Mouse (Mus musculus): ENCODE measurements at regions not wholly inside any gene's neighbourhood (a gene's known extent, or its start where the extent isn't known, plus 50 kb on each side); places are given as distances from the start of the nearest gene placed in this dataset.

DNA sequence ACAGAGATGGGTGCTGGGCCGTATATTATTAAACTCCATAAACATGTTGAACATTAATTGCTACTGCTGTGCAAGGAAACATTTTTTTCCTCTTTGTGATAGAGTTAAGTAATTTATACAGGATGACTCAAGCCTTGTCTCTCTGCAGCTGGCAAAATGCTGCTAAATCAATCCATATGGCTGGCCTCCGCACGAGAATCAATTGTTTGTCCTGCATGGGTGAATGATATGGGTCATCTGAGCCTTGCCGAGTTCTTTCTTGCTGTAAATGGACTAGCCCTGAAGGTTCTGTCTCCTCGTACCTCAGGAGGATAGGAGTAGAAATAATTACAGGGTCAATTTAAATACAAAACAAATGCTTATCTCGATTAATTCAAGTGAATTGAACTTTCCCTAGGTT lies 591.6 kb downstream of the Slc4a3 start:
- Histone ChIP-seq H3K36me3 (ENCODE audit: control insufficient read depth, insufficient read depth, low read length) (no peaks in the 10 kb centered on the region), H3K27ac (ENCODE audit: low read length) (no peak overlapping the region), H3K4me3 (ENCODE audit: low read depth, low read length) (no peak overlapping the region), H3K4me2 (ENCODE audit: low read length) (no peak overlapping the region), H3K4me1 (ENCODE audit: control insufficient read depth, insufficient read depth, low read length) (no peaks in the 10 kb centered on the region), H3K9me3 (replicated peaks; ENCODE audit: control insufficient read depth, low read length, poor library complexity, severe bottlenecking) (no peaks in the 10 kb centered on the region), H3K9ac (ENCODE audit: low read depth, low read length) (no peak overlapping the region), H3K27me3 (ENCODE audit: control insufficient read depth, insufficient read depth, low read depth, low read length) (no peaks in the 10 kb centered on the region)
- 54% methylated on average over 6 of the region's 6 CpGs for WGBS
- ATAC-seq = no peak

GRCm38 (mm10) chr1:76143516-76143915 lies 597.5 kb downstream of the Slc4a3 start:
- no peaks in the 10 kb centered on the region for H3K27me3 ChIP-seq (ENCODE audit: control insufficient read depth, insufficient read depth, low read depth, low read length)
- no peak overlapping the region for H3K4me2 ChIP-seq (ENCODE audit: low read length)
- 65% methylated on average over 5 of the region's 5 CpGs for WGBS
- no peaks in the 10 kb centered on the region for H3K36me3 ChIP-seq (ENCODE audit: control insufficient read depth, insufficient read depth, low read length)
- H3K4me3 ChIP-seq (ENCODE audit: low read depth, low read length) = no peak overlapping the region
- H3K27ac ChIP-seq (ENCODE audit: low read length) = no peak overlapping the region
- no peak for ATAC-seq
- H3K4me1 ChIP-seq (ENCODE audit: control insufficient read depth, insufficient read depth, low read length) = no peaks in the 10 kb centered on the region
- no peaks in the 10 kb centered on the region for H3K9me3 ChIP-seq (replicated peaks; ENCODE audit: control insufficient read depth, low read length, poor library complexity, severe bottlenecking)
- H3K9ac ChIP-seq (ENCODE audit: low read depth, low read length) = no peak overlapping the region

- WGBS = 82% methylated on average over 2 of the region's 2 CpGs
These were observed 602.9 kb downstream of the Slc4a3 start for GRCm38 (mm10) chr1:76148963-76149362.

GRCm38 (mm10) chr1:76156291-76156690 lies 610.2 kb downstream of the Slc4a3 start:
- H3K27ac ChIP-seq (ENCODE audit: low read length) = no peak overlapping the region
- H3K9ac ChIP-seq (ENCODE audit: low read depth, low read length) = no peak overlapping the region
- WGBS = 53% methylated on average over 8 of the region's 8 CpGs
- H3K36me3 ChIP-seq (ENCODE audit: control insufficient read depth, insufficient read depth, low read length) = no peaks in the 10 kb centered on the region
- H3K4me1 ChIP-seq (ENCODE audit: control insufficient read depth, insufficient read depth, low read length) = no peaks in the 10 kb centered on the region
- no peaks in the 10 kb centered on the region for H3K27me3 ChIP-seq (ENCODE audit: control insufficient read depth, insufficient read depth, low read depth, low read length)
- no peak overlapping the region for H3K4me3 ChIP-seq (ENCODE audit: low read depth, low read length)
- no peak for ATAC-seq
- H3K4me2 ChIP-seq (ENCODE audit: low read length) = no peak overlapping the region
- H3K9me3 ChIP-seq (replicated peaks; ENCODE audit: control insufficient read depth, low read length, poor library complexity, severe bottlenecking) = no peaks in the 10 kb centered on the region

More at GRCm38 (mm10) chr1:76148963-76149362, 602.9 kb downstream of the Slc4a3 start:
- Histone ChIP-seq H3K9me3 (replicated peaks; ENCODE audit: control insufficient read depth, low read length, poor library complexity, severe bottlenecking) (no peaks in the 10 kb centered on the region), H3K27me3 (ENCODE audit: control insufficient read depth, insufficient read depth, low read depth, low read length) (no peaks in the 10 kb centered on the region), H3K9ac (ENCODE audit: low read depth, low read length) (no peak overlapping the region), H3K36me3 (ENCODE audit: control insufficient read depth, insufficient read depth, low read length) (no peaks in the 10 kb centered on the region), H3K4me1 (ENCODE audit: control insufficient read depth, insufficient read depth, low read length) (no peaks in the 10 kb centered on the region), H3K4me3 (ENCODE audit: low read depth, low read length) (no peak overlapping the region), H3K4me2 (ENCODE audit: low read length) (no peak overlapping the region), H3K27ac (ENCODE audit: low read length) (no peak overlapping the region)
- no peak for ATAC-seq

GRCm38 (mm10) chr1:76167486-76167885 lies 621.4 kb downstream of the Slc4a3 start:
- H3K4me2 ChIP-seq (ENCODE audit: low read length) = no peak overlapping the region
- H3K9me3 ChIP-seq (replicated peaks; ENCODE audit: control insufficient read depth, low read length, poor library complexity, severe bottlenecking) = no peaks in the 10 kb centered on the region
- H3K36me3 ChIP-seq (ENCODE audit: control insufficient read depth, insufficient read depth, low read length) = no peaks in the 10 kb centered on the region
- ATAC-seq = no peak
- 39% methylated on average over 2 of the region's 2 CpGs for WGBS
- H3K27me3 ChIP-seq (ENCODE audit: control insufficient read depth, insufficient read depth, low read depth, low read length) = no peaks in the 10 kb centered on the region
- H3K4me1 ChIP-seq (ENCODE audit: control insufficient read depth, insufficient read depth, low read length) = no peaks in the 10 kb centered on the region
- H3K9ac ChIP-seq (ENCODE audit: low read depth, low read length) = no peak overlapping the region
- H3K27ac ChIP-seq (ENCODE audit: low read length) = no peak overlapping the region
- no peak overlapping the region for H3K4me3 ChIP-seq (ENCODE audit: low read depth, low read length)

GRCm38 (mm10) chr1:76181181-76181580 lies 635.1 kb downstream of the Slc4a3 start:
- Histone ChIP-seq H3K27ac (ENCODE audit: low read length) (no peak overlapping the region), H3K36me3 (ENCODE audit: control insufficient read depth, insufficient read depth, low read length) (no peaks in the 10 kb centered on the region), H3K9ac (ENCODE audit: low read depth, low read length) (no peak overlapping the region), H3K4me2 (ENCODE audit: low read length) (no peak overlapping the region), H3K4me1 (ENCODE audit: control insufficient read depth, insufficient read depth, low read length) (no peaks in the 10 kb centered on the region), H3K27me3 (ENCODE audit: control insufficient read depth, insufficient read depth, low read depth, low read length) (no peaks in the 10 kb centered on the region), H3K9me3 (replicated peaks; ENCODE audit: control insufficient read depth, low read length, poor library complexity, severe bottlenecking) (no peaks in the 10 kb centered on the region), H3K4me3 (ENCODE audit: low read depth, low read length) (no peak overlapping the region)
- ATAC-seq = no peak
- WGBS = 83% methylated on average over 3 of the region's 3 CpGs

DNA sequence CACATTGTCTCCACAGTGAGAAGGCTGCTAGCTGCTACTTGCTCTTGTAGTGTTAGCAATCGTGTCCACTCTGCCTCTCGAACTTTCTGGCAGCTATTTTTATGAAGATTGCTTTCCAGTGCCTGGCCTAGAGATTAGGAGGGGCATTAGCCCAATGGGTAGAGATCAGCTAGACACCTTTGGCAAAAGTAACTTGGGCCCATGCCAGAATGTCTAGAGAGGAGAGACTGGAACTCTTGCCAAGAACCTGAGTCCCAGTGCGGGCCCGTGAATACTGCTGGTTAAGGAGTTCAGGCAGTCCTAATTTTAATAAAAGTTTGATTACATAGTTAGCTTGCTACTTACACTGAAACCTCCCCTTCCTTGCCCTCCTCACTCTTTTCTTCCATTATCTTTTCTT lies 648.8 kb downstream of the Slc4a3 start:
- no peak for ATAC-seq
- Histone ChIP-seq H3K27ac (ENCODE audit: low read length) (no peak overlapping the region), H3K9ac (ENCODE audit: low read depth, low read length) (no peak overlapping the region)

DNA sequence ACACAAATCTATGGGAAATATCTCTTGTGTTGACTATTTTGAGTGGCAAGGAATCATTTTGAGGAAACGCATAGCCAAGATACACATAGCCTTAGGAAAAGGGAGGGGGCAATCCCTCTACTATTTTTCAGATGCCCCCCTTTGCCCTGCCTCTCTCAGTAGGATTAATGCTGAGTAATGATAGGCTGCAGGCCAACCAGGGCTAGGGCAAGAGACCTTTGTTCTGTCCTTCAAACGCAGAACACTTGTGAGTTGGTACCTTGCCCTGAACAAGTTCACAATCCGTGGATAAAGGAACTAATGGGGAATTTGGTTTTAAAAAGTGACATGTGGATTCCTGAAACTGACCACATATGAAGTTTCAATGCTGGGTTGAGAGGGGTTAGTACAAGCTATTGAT lies 651.6 kb downstream of the Slc4a3 start:
- Histone ChIP-seq H3K9ac (ENCODE audit: low read depth, low read length) (no peak overlapping the region), H3K36me3 (ENCODE audit: control insufficient read depth, insufficient read depth, low read length) (no peaks in the 10 kb centered on the region), H3K27ac (ENCODE audit: low read length) (no peak overlapping the region), H3K27me3 (ENCODE audit: control insufficient read depth, insufficient read depth, low read depth, low read length) (no peaks in the 10 kb centered on the region), H3K4me2 (ENCODE audit: low read length) (no peak overlapping the region), H3K4me3 (ENCODE audit: low read depth, low read length) (no peak overlapping the region), H3K9me3 (replicated peaks; ENCODE audit: control insufficient read depth, low read length, poor library complexity, severe bottlenecking) (no peaks in the 10 kb centered on the region), H3K4me1 (ENCODE audit: control insufficient read depth, insufficient read depth, low read length) (no peaks in the 10 kb centered on the region)
- ATAC-seq = no peak
- WGBS = 93% methylated on average over 3 of the region's 3 CpGs

More for the DNA sequence above, 648.8 kb downstream of the Slc4a3 start:
- no peaks in the 10 kb centered on the region for H3K27me3 ChIP-seq (ENCODE audit: control insufficient read depth, insufficient read depth, low read depth, low read length)
- no peaks in the 10 kb centered on the region for H3K9me3 ChIP-seq (replicated peaks; ENCODE audit: control insufficient read depth, low read length, poor library complexity, severe bottlenecking)
- no peak overlapping the region for H3K4me2 ChIP-seq (ENCODE audit: low read length)
- no peak overlapping the region for H3K4me3 ChIP-seq (ENCODE audit: low read depth, low read length)
- no peaks in the 10 kb centered on the region for H3K4me1 ChIP-seq (ENCODE audit: control insufficient read depth, insufficient read depth, low read length)
- WGBS = 82% methylated on average over 4 of the region's 4 CpGs
- H3K36me3 ChIP-seq (ENCODE audit: control insufficient read depth, insufficient read depth, low read length) = no peaks in the 10 kb centered on the region

GRCm38 (mm10) chr1:76200906-76201305 lies 654.8 kb downstream of the Slc4a3 start:
- Histone ChIP-seq H3K27ac (ENCODE audit: low read length) (no peak overlapping the region), H3K27me3 (ENCODE audit: control insufficient read depth, insufficient read depth, low read depth, low read length) (no peaks in the 10 kb centered on the region), H3K36me3 (ENCODE audit: control insufficient read depth, insufficient read depth, low read length) (no peaks in the 10 kb centered on the region), H3K9me3 (replicated peaks; ENCODE audit: control insufficient read depth, low read length, poor library complexity, severe bottlenecking) (no peaks in the 10 kb centered on the region), H3K4me2 (ENCODE audit: low read length) (no peak overlapping the region), H3K9ac (ENCODE audit: low read depth, low read length) (no peak overlapping the region), H3K4me1 (ENCODE audit: control insufficient read depth, insufficient read depth, low read length) (no peaks in the 10 kb centered on the region), H3K4me3 (ENCODE audit: low read depth, low read length) (no peak overlapping the region)
- 81% methylated on average over 3 of the region's 3 CpGs for WGBS
- ATAC-seq = no peak

GRCm38 (mm10) chr1:76212486-76212885 lies 666.4 kb downstream of the Slc4a3 start:
- H3K4me3 ChIP-seq (ENCODE audit: low read depth, low read length) = no peak overlapping the region
- ATAC-seq = no peak
- H3K9me3 ChIP-seq (replicated peaks; ENCODE audit: control insufficient read depth, low read length, poor library complexity, severe bottlenecking) = no peaks in the 10 kb centered on the region
- H3K4me1 ChIP-seq (ENCODE audit: control insufficient read depth, insufficient read depth, low read length) = no peaks in the 10 kb centered on the region
- no peaks in the 10 kb centered on the region for H3K27me3 ChIP-seq (ENCODE audit: control insufficient read depth, insufficient read depth, low read depth, low read length)
- no peak overlapping the region for H3K9ac ChIP-seq (ENCODE audit: low read depth, low read length)
- WGBS = 97% methylated on average over 5 of the region's 5 CpGs
- no peak overlapping the region for H3K27ac ChIP-seq (ENCODE audit: low read length)
- no peaks in the 10 kb centered on the region for H3K36me3 ChIP-seq (ENCODE audit: control insufficient read depth, insufficient read depth, low read length)
- no peak overlapping the region for H3K4me2 ChIP-seq (ENCODE audit: low read length)
